Mouse (Mus musculus) liver, adult 2 months (tissue): ENCODE measurements around the gene Olfr572. TPM values are rescaled to one million over a fixed set of nuclear protein-coding genes. Genes with fewer than 3 reads are reported as not detected.

ENCODE experiments used
- DNase-seq: peaks from one replicate; pipeline ENCODE4 v3.0.0-alpha.2; 2011; ENCODE audit warnings: low read depth, low spot score; ENCODE audit errors: extremely low read depth
- H3K27ac ChIP-seq: fragments of 200-500 bp; replicated peaks from 2 replicates; pipeline ENCODE4 v1.5.1; 2012; ENCODE audit warnings: low read depth, mild to moderate bottlenecking, control low read depth, inconsistent platforms, low read length; ENCODE audit not compliant: insufficient read depth
- H3K27me3 ChIP-seq: fragments of 200-500 bp; 2 replicates; pipeline ENCODE4 v1.6.1; 2012; ENCODE audit warnings: mild to moderate bottlenecking, moderate library complexity, low read length, inconsistent platforms; ENCODE audit not compliant: control insufficient read depth, insufficient read depth
- H3K36me3 ChIP-seq: fragments of 200-500 bp; 2 replicates; pipeline ENCODE4 v1.6.1; 2012; ENCODE audit warnings: low read length, inconsistent platforms; ENCODE audit not compliant: control insufficient read depth, insufficient read depth
- H3K4me1 ChIP-seq: fragments of 200-500 bp; 2 replicates; pipeline ENCODE4 v1.6.1; 2011; ENCODE audit warnings: low read length; ENCODE audit not compliant: control insufficient read depth, insufficient read depth
- H3K4me3 ChIP-seq: fragments of 200-500 bp; 2 replicates; pipeline ENCODE4 v1.5.1; 2011; ENCODE audit warnings: low read depth, mild to moderate bottlenecking, control low read depth, low read length, moderate library complexity; ENCODE audit not compliant: insufficient read depth
- H3K79me2 ChIP-seq: fragments of 200-500 bp; 2 replicates; pipeline ENCODE4 v1.6.1; 2012; ENCODE audit warnings: inconsistent platforms, mild to moderate bottlenecking, low read length, moderate library complexity; ENCODE audit not compliant: control insufficient read depth, insufficient read depth
- H3K9ac ChIP-seq: fragments of 200-500 bp; 2 replicates; pipeline ENCODE4 v1.6.1; 2012; ENCODE audit warnings: low read depth, mild to moderate bottlenecking, control low read depth, inconsistent platforms, low read length
- CTCF ChIP-seq: fragments of 200-500 bp; IDR thresholded peaks from 2 replicates; pipeline ENCODE4 v1.5.1; 2011; ENCODE audit warnings: low read depth, low read length, control low read depth
- POLR2A ChIP-seq: fragments of 200-500 bp; IDR thresholded peaks from 2 replicates; pipeline ENCODE4 v1.6.1; 2011; ENCODE audit warnings: low read length, control low read depth; ENCODE audit not compliant: insufficient read depth; ENCODE audit errors: extremely low read depth
- WGBS: fragments of 180-500 bp; shearing (Covaris S2); methylation state at CpG from one replicate; pipeline ENCODE4 v1.1.7; 2018; 5-methylcytosine and 5-hydroxymethylcytosine counted together
- polyA plus RNA-seq: library from polyadenylated mRNA; depleted of rRNA; stranded (reverse); fragments of >200 nt; gene quantifications from 2 replicates; pipeline ENCODE4 v1.2.3, GENCODE M21; 2012; rRNA removed
- total RNA-seq: library from RNA; depleted of rRNA; stranded (reverse); fragments of >200 nt; gene quantifications from 2 replicates; pipeline ENCODE4 v1.2.3, GENCODE M21; 2014; rRNA removed

Olfr572 gene
- total and polyA plus RNA-seq, 2 experiments = not detected

GRCm38 (mm10) chr7:102958137-102958536 is 33.9 kb downstream of the Olfr572 start:
- Histone ChIP-seq H3K27me3 (no peaks in the 10 kb centered on the region), H3K79me2 (no peaks in the 10 kb centered on the region), H3K4me3 (no peak overlapping the region), H3K9ac (no peak overlapping the region), H3K27ac (no peak overlapping the region), H3K36me3 (no peaks in the 10 kb centered on the region), H3K4me1 (no peaks in the 10 kb centered on the region)
- 77% methylated on average over 3 of the region's 3 CpGs for WGBS
- DNase-seq = no peak
- TF ChIP-seq POLR2A = no peak
- TF ChIP-seq CTCF = no peak

- no peaks in the 10 kb centered on the region for H3K36me3 ChIP-seq
- no peak within 1 kb of the TSS for H3K27ac ChIP-seq
- TF ChIP-seq POLR2A = no peak
- no peak for TF ChIP-seq CTCF
- H3K4me3 ChIP-seq = no peak within 1 kb of the TSS
- 11% methylated on average over 1 of the region's 1 CpGs for WGBS
- H3K79me2 ChIP-seq = no peaks in the 10 kb centered on the region
- DNase-seq = no peak
- H3K27me3 ChIP-seq = no peaks in the 10 kb centered on the region
- H3K4me1 ChIP-seq = no peaks in the 10 kb centered on the region
- H3K9ac ChIP-seq = no peak within 1 kb of the TSS
Measured at GRCm38 (mm10) chr7:102958593-102958992, 34.4 kb downstream of the Olfr572 start, which contains the start of gene Olfr575. TSS of gene Olfr575 (minus strand) at chr7:102958775.

GRCm38 (mm10) chr7:102962360-102962759 is 38.2 kb downstream of the Olfr572 start, which contains the start of gene Olfr576:
TSS of gene Olfr576 (plus strand) at chr7:102962660.
- no peaks in the 10 kb centered on the region for H3K79me2 ChIP-seq
- no peaks in the 10 kb centered on the region for H3K36me3 ChIP-seq
- H3K27me3 ChIP-seq = no peaks in the 10 kb centered on the region
- H3K9ac ChIP-seq = no peak within 1 kb of the TSS
- no peak within 1 kb of the TSS for H3K4me3 ChIP-seq
- no peaks in the 10 kb centered on the region for H3K4me1 ChIP-seq
- no peak for TF ChIP-seq POLR2A
- H3K27ac ChIP-seq = no peak within 1 kb of the TSS
- WGBS = 18% methylated on average over 2 of the region's 2 CpGs
- DNase-seq = no peak

GRCm38 (mm10) chr7:102974399-102974798 is 50.2 kb downstream of the Olfr572 start:
- no peaks in the 10 kb centered on the region for H3K27me3 ChIP-seq
- H3K4me3 ChIP-seq = no peak overlapping the region
- TF ChIP-seq POLR2A (no peak), CTCF (no peak)
- H3K79me2 ChIP-seq = no peaks in the 10 kb centered on the region
- H3K36me3 ChIP-seq = no peaks in the 10 kb centered on the region
- no peak overlapping the region for H3K27ac ChIP-seq
- WGBS = 47% methylated on average over 1 of the region's 1 CpGs
- H3K4me1 ChIP-seq = no peaks in the 10 kb centered on the region
- DNase-seq = no peak
- no peak overlapping the region for H3K9ac ChIP-seq

GRCm38 (mm10) chr7:102975843-102976242 is 51.6 kb downstream of the Olfr572 start, which contains the start of gene Olfr577:
TSS of gene Olfr577 (minus strand) at chr7:102975943.
- DNase-seq = no peak
- 80% methylated on average over 2 of the region's 2 CpGs for WGBS
- H3K27me3 ChIP-seq = no peaks in the 10 kb centered on the region

More at GRCm38 (mm10) chr7:102975843-102976242, 51.6 kb downstream of the Olfr572 start, which contains the start of gene Olfr577:
- H3K27ac ChIP-seq = no peak within 1 kb of the TSS
- no peaks in the 10 kb centered on the region for H3K36me3 ChIP-seq
- no peak within 1 kb of the TSS for H3K4me3 ChIP-seq
- H3K9ac ChIP-seq = no peak within 1 kb of the TSS
- H3K4me1 ChIP-seq = no peaks in the 10 kb centered on the region
- H3K79me2 ChIP-seq = no peaks in the 10 kb centered on the region
- no peak for TF ChIP-seq CTCF
- TF ChIP-seq POLR2A = no peak

Other genes with a start within 250 kb of the Olfr572 start
- gene Trim68, start 237.1 kb upstream of the Olfr572 start, total RNA-seq = 2.3 and 3.0 TPM in 2 replicates
- 2.7 and 4.7 TPM in 2 replicates for gene Trim68, start 237.1 kb upstream of the Olfr572 start, polyA plus RNA-seq
- gene Olfr557, start 228.5 kb upstream of the Olfr572 start, total RNA-seq = not detected in 2 replicates
- gene Olfr557, start 228.5 kb upstream of the Olfr572 start, polyA plus RNA-seq = not detected in 2 replicates
- gene Olfr558, start 222.2 kb upstream of the Olfr572 start, total RNA-seq = 0.07 TPM in 1 of 2 replicates, not detected in the other
- 0.02 TPM in 2 replicates for gene Olfr558, start 222.2 kb upstream of the Olfr572 start, polyA plus RNA-seq
- not detected in 2 replicates for gene Olfr33, start 205.3 kb upstream of the Olfr572 start, total RNA-seq
- not detected in 2 replicates for gene Olfr33, start 205.3 kb upstream of the Olfr572 start, polyA plus RNA-seq
- not detected in 2 replicates for gene Olfr559, start 196.9 kb upstream of the Olfr572 start, total RNA-seq
- not detected in 2 replicates for gene Olfr559, start 196.9 kb upstream of the Olfr572 start, polyA plus RNA-seq
- not detected in 2 replicates for gene Olfr560, start 165.0 kb upstream of the Olfr572 start, total RNA-seq
- not detected in 2 replicates for gene Olfr560, start 165.0 kb upstream of the Olfr572 start, polyA plus RNA-seq
- 0.09 TPM in 1 of 2 replicates, not detected in the other for gene Olfr78, start 164.9 kb upstream of the Olfr572 start, total RNA-seq
- not detected in 2 replicates for gene Olfr78, start 164.9 kb upstream of the Olfr572 start, polyA plus RNA-seq
- not detected in 2 replicates for gene Olfr561, start 153.2 kb upstream of the Olfr572 start, total RNA-seq
- gene Olfr561, start 153.2 kb upstream of the Olfr572 start, polyA plus RNA-seq = not detected in 2 replicates
- not detected in 2 replicates for gene Olfr564, start 120.9 kb upstream of the Olfr572 start, total RNA-seq
- gene Olfr564, start 120.9 kb upstream of the Olfr572 start, polyA plus RNA-seq = not detected in 2 replicates
- not detected in 2 replicates for gene Olfr566, start 65.6 kb upstream of the Olfr572 start, total RNA-seq
- not detected in 2 replicates for gene Olfr566, start 65.6 kb upstream of the Olfr572 start, polyA plus RNA-seq
- gene Olfr568, start 47.3 kb upstream of the Olfr572 start, total RNA-seq = not detected in 2 replicates
- not detected in 2 replicates for gene Olfr568, start 47.3 kb upstream of the Olfr572 start, polyA plus RNA-seq
- gene Olfr569, start 33.5 kb upstream of the Olfr572 start, total RNA-seq = not detected in 2 replicates
- gene Olfr569, start 33.5 kb upstream of the Olfr572 start, polyA plus RNA-seq = not detected in 2 replicates
- gene Olfr570, start 29.8 kb upstream of the Olfr572 start, total RNA-seq = not detected in 2 replicates
- gene Olfr570, start 29.8 kb upstream of the Olfr572 start, polyA plus RNA-seq = not detected in 2 replicates
- gene Olfr571, start 6.9 kb upstream of the Olfr572 start, total RNA-seq = not detected in 2 replicates
- not detected in 2 replicates for gene Olfr571, start 6.9 kb upstream of the Olfr572 start, polyA plus RNA-seq
- gene Olfr573-ps1, start 18.2 kb downstream of the Olfr572 start, total RNA-seq = not detected in 2 replicates
- gene Olfr573-ps1, start 18.2 kb downstream of the Olfr572 start, polyA plus RNA-seq = not detected in 2 replicates
- not detected in 2 replicates for gene Olfr574, start 24.1 kb downstream of the Olfr572 start, total RNA-seq
- not detected in 2 replicates for gene Olfr574, start 24.1 kb downstream of the Olfr572 start, polyA plus RNA-seq
- not detected in 2 replicates for gene Olfr575, start 34.4 kb downstream of the Olfr572 start, total RNA-seq
- not detected in 2 replicates for gene Olfr575, start 34.4 kb downstream of the Olfr572 start, polyA plus RNA-seq
- not detected in 2 replicates for gene Olfr576, start 38.3 kb downstream of the Olfr572 start, total RNA-seq
- gene Olfr576, start 38.3 kb downstream of the Olfr572 start, polyA plus RNA-seq = not detected in 2 replicates
- gene Olfr577, start 51.5 kb downstream of the Olfr572 start, total RNA-seq = not detected in 2 replicates
- gene Olfr577, start 51.5 kb downstream of the Olfr572 start, polyA plus RNA-seq = not detected in 2 replicates
- not detected in 2 replicates for gene Olfr578, start 64.9 kb downstream of the Olfr572 start, total RNA-seq
- not detected in 2 replicates for gene Olfr578, start 64.9 kb downstream of the Olfr572 start, polyA plus RNA-seq
- gene Olfr582, start 113.6 kb downstream of the Olfr572 start, total RNA-seq = not detected in 2 replicates
- not detected in 2 replicates for gene Olfr582, start 113.6 kb downstream of the Olfr572 start, polyA plus RNA-seq
- not detected in 2 replicates for gene Olfr583, start 126.9 kb downstream of the Olfr572 start, total RNA-seq
- not detected in 2 replicates for gene Olfr583, start 126.9 kb downstream of the Olfr572 start, polyA plus RNA-seq
- not detected in 2 replicates for gene Olfr584, start 157.5 kb downstream of the Olfr572 start, total RNA-seq
- gene Olfr584, start 157.5 kb downstream of the Olfr572 start, polyA plus RNA-seq = not detected in 2 replicates
- gene Olfr585, start 173.3 kb downstream of the Olfr572 start, total RNA-seq = not detected in 2 replicates
- gene Olfr585, start 173.3 kb downstream of the Olfr572 start, polyA plus RNA-seq = not detected in 2 replicates
- gene Olfr586, start 201.2 kb downstream of the Olfr572 start, total RNA-seq = not detected in 2 replicates
- not detected in 2 replicates for gene Olfr586, start 201.2 kb downstream of the Olfr572 start, polyA plus RNA-seq
- gene Olfr588-ps1, start 216.5 kb downstream of the Olfr572 start, total RNA-seq = not detected in 2 replicates
- not detected in 2 replicates for gene Olfr588-ps1, start 216.5 kb downstream of the Olfr572 start, polyA plus RNA-seq
- gene Olfr589, start 231.9 kb downstream of the Olfr572 start, total RNA-seq = not detected in 2 replicates
- gene Olfr589, start 231.9 kb downstream of the Olfr572 start, polyA plus RNA-seq = not detected in 2 replicates